Mouse (Mus musculus): ENCODE results near the gene Sox13. TPM values are rescaled to one million over a fixed set of nuclear protein-coding genes. Genes with fewer than 3 reads are reported as not detected.
A peak's percentile ranks its signal among the peaks of the same experiment; 100 is the strongest.

Gene Sox13
- polyA plus RNA-seq, 1 experiment from 2014 or later = 14.8 TPM

- no peaks in the 10 kb centered on the region for H3K9me3 ChIP-seq (ENCODE audit: low read length)
- H3K36me3 ChIP-seq (ENCODE audit: insufficient read depth, low read length) = no peaks in the 10 kb centered on the region
- ATAC-seq = no peak
- no peak overlapping the region for H3K9ac ChIP-seq (replicated peaks; ENCODE audit: low read depth)
- H3K4me1 ChIP-seq (ENCODE audit: insufficient read depth, low read depth, low read length) = peaks cover 27% of the 10 kb centered on the region; the same call in 1 of the 2 replicates
- no peaks in the 10 kb centered on the region for H3K27me3 ChIP-seq (replicated peaks; ENCODE audit: insufficient read depth, low read length)
- H3K4me2 ChIP-seq (replicated peaks; ENCODE audit: low read depth, low read length) = no peak overlapping the region
- no peak for TF ChIP-seq CTCF (IDR thresholded peaks at IDR 0.05)
- no peak for TF ChIP-seq EP300 (IDR thresholded peaks at IDR 0.05)
- H3K27ac ChIP-seq (ENCODE audit: low read length) = no peak overlapping the region
- 81% methylated on average over 9 of the region's 9 CpGs for WGBS
- DNase-seq (ENCODE audit: low spot score) = no peak
- H3K4me3 ChIP-seq (ENCODE audit: low read depth, low read length) = no peak overlapping the region
Observed at GRCm38 (mm10) chr1:133409786-133410185, 14.4 kb downstream of the Sox13 start.

- Histone ChIP-seq H3K9me3 (ENCODE audit: low read length) (no peaks in the 10 kb centered on the region), H3K27me3 (replicated peaks; ENCODE audit: insufficient read depth, low read length) (no peaks in the 10 kb centered on the region), H3K4me1 (ENCODE audit: insufficient read depth, low read depth, low read length) (peaks cover 23% of the 10 kb centered on the region; the same call in 1 of the 2 replicates), H3K36me3 (ENCODE audit: insufficient read depth, low read length) (no peaks in the 10 kb centered on the region), H3K9ac (replicated peaks; ENCODE audit: low read depth) (no peak overlapping the region), H3K4me2 (replicated peaks; ENCODE audit: low read depth, low read length) (no peak overlapping the region), H3K27ac (ENCODE audit: low read length) (no peak overlapping the region), H3K4me3 (ENCODE audit: low read depth, low read length) (no peak overlapping the region)
- DNase-seq (ENCODE audit: low spot score) (no peak), ATAC-seq (no peak)
- TF ChIP-seq CTCF (IDR thresholded peaks at IDR 0.05) (no peak), EP300 (IDR thresholded peaks at IDR 0.05) (no peak)
- WGBS = 45% methylated on average over 6 of the region's 6 CpGs
Observed at GRCm38 (mm10) chr1:133408880-133409516, 15.2 kb downstream of the Sox13 start.

- Histone ChIP-seq H3K27ac (ENCODE audit: low read length) (peak overlapping the region; percentile 49), H3K4me3 (ENCODE audit: low read depth, low read length) (no peak overlapping the region), H3K4me1 (ENCODE audit: insufficient read depth, low read depth, low read length) (peaks cover 19% of the 10 kb centered on the region; the same call in 1 of the 2 replicates), H3K4me2 (replicated peaks; ENCODE audit: low read depth, low read length) (no peak overlapping the region), H3K9me3 (ENCODE audit: low read length) (no peaks in the 10 kb centered on the region), H3K27me3 (replicated peaks; ENCODE audit: insufficient read depth, low read length) (no peaks in the 10 kb centered on the region), H3K9ac (replicated peaks; ENCODE audit: low read depth) (no peak overlapping the region), H3K36me3 (ENCODE audit: insufficient read depth, low read length) (no peaks in the 10 kb centered on the region)
- 58% methylated on average over 9 of the region's 9 CpGs for WGBS
- TF ChIP-seq EP300 (IDR thresholded peaks at IDR 0.05) (no peak), CTCF (IDR thresholded peaks at IDR 0.05) (no peak)
- no peak for DNase-seq (ENCODE audit: low spot score)
- ATAC-seq = no peak
Observed at GRCm38 (mm10) chr1:133408321-133408720, 15.9 kb downstream of the Sox13 start.

- H3K4me3 ChIP-seq (ENCODE audit: low read depth, low read length) = no peak overlapping the region
- TF ChIP-seq EP300 (IDR thresholded peaks at IDR 0.05) = peak; percentile 97
- no peak for TF ChIP-seq CTCF (IDR thresholded peaks at IDR 0.05)
- peak; percentile 61 for ATAC-seq
- H3K9me3 ChIP-seq (ENCODE audit: low read length) = no peaks in the 10 kb centered on the region
- peak overlapping the region; percentile 78 for H3K27ac ChIP-seq (ENCODE audit: low read length)
- peaks cover 10% of the 10 kb centered on the region; the same call in 1 of the 2 replicates for H3K4me1 ChIP-seq (ENCODE audit: insufficient read depth, low read depth, low read length)
- 0 out of 2 replicates have a peak overlapping the region, but pooled peaks have one; percentile 6 for H3K4me2 ChIP-seq (replicated peaks; ENCODE audit: low read depth, low read length)
- no peaks in the 10 kb centered on the region for H3K36me3 ChIP-seq (ENCODE audit: insufficient read depth, low read length)
- peak; percentile 72 for DNase-seq (ENCODE audit: low spot score)
- no peaks in the 10 kb centered on the region for H3K27me3 ChIP-seq (replicated peaks; ENCODE audit: insufficient read depth, low read length)
- WGBS = 50% methylated on average over 6 of the region's 6 CpGs
- H3K9ac ChIP-seq (replicated peaks; ENCODE audit: low read depth) = no peak overlapping the region
Observed at GRCm38 (mm10) chr1:133407436-133407835, 16.7 kb downstream of the Sox13 start.

GRCm38 (mm10) chr1:133406614-133407013, 17.6 kb downstream of the Sox13 start:
- 36% methylated on average over 7 of the region's 7 CpGs for WGBS
- TF ChIP-seq CTCF (IDR thresholded peaks at IDR 0.05) = no peak
- peak; percentile 74 for TF ChIP-seq EP300 (IDR thresholded peaks at IDR 0.05)
- H3K4me2 ChIP-seq (replicated peaks; ENCODE audit: low read depth, low read length) = no peak overlapping the region
- no peaks in the 10 kb centered on the region for H3K36me3 ChIP-seq (ENCODE audit: insufficient read depth, low read length)
- no peak overlapping the region for H3K9ac ChIP-seq (replicated peaks; ENCODE audit: low read depth)
- no peaks in the 10 kb centered on the region for H3K9me3 ChIP-seq (ENCODE audit: low read length)
- no peaks in the 10 kb centered on the region for H3K27me3 ChIP-seq (replicated peaks; ENCODE audit: insufficient read depth, low read length)
- peak overlapping the region; percentile 78 for H3K27ac ChIP-seq (ENCODE audit: low read length)
- ATAC-seq (peak; percentile 68), DNase-seq (ENCODE audit: low spot score) (peak; percentile 64)
- no peak overlapping the region for H3K4me3 ChIP-seq (ENCODE audit: low read depth, low read length)
- H3K4me1 ChIP-seq (ENCODE audit: insufficient read depth, low read depth, low read length) = peaks cover 5% of the 10 kb centered on the region; the same call in 1 of the 2 replicates

- no peak overlapping the region for H3K4me2 ChIP-seq (replicated peaks; ENCODE audit: low read depth, low read length)
- H3K4me1 ChIP-seq (ENCODE audit: insufficient read depth, low read depth, low read length) = peaks cover 9% of the 10 kb centered on the region; the same call in 1 of the 2 replicates
- ATAC-seq (no peak), DNase-seq (ENCODE audit: low spot score) (no peak)
- no peaks in the 10 kb centered on the region for H3K9me3 ChIP-seq (ENCODE audit: low read length)
- 65% methylated on average over 4 of the region's 4 CpGs for WGBS
- no peaks in the 10 kb centered on the region for H3K36me3 ChIP-seq (ENCODE audit: insufficient read depth, low read length)
- H3K9ac ChIP-seq (replicated peaks; ENCODE audit: low read depth) = no peak overlapping the region
- H3K27me3 ChIP-seq (replicated peaks; ENCODE audit: insufficient read depth, low read length) = no peaks in the 10 kb centered on the region
- H3K4me3 ChIP-seq (ENCODE audit: low read depth, low read length) = no peak overlapping the region
- no peak overlapping the region for H3K27ac ChIP-seq (ENCODE audit: low read length)
- TF ChIP-seq EP300 (IDR thresholded peaks at IDR 0.05) (no peak), CTCF (IDR thresholded peaks at IDR 0.05) (no peak)
Observed at GRCm38 (mm10) chr1:133404005-133404404, 20.2 kb downstream of the Sox13 start.
